ENCODE assay signal across 23 mouse cellular contexts in the genomic region with DNA sequence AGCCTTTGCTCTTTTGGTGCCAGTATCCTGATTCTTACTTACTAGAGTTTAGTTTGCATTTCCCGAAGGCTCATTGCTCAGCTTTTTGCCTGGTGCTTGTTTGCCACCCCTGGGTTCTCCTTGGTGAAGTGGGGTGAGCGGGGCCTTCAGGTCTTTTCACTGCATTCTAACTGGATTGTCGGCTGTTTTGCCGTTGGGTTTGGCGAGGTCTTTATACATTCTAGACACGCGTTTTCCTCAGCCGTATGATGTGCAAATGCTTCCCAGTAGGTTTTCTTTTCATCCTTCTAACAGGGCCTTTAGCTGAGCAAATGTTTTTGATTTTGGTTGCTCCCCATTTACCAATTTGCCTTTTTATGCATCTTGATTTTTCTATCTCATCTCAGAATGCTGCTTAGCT.
DNase-seq lines count a peak whose midpoint lies in the region; ATAC-seq and TF ChIP-seq lines count a peak whose summit lies in the region.
"Had no signal": no experiment of that assay in that cellular context is flagged by ENCODE, and none has a peak within 500 bp of the region (broad histone marks: within the 10 kb centered on the region; RNA-seq: fewer than 3 reads in every experiment).

No protein-coding gene starts in this region.

- H3K4me2 ChIP-seq in forebrain, embryonic 15.5 days (replicated peaks) = no peak overlapping the region
- H3K4me2 ChIP-seq in midbrain, embryonic 14.5 days (ENCODE audit: low read length) = no peak overlapping the region
- no peak overlapping the region for H3K4me2 ChIP-seq in midbrain, postnatal 0 days (ENCODE audit: low read depth, low read length, poor library complexity, severe bottlenecking)
- no peak overlapping the region for H3K4me2 ChIP-seq in forebrain, embryonic 16.5 days (ENCODE audit: low read length)
- H3K4me2 ChIP-seq: heart, embryonic 12.5 days; heart, embryonic 15.5 days; hindbrain, embryonic 13.5 days had no signal

- no peak for TF ChIP-seq POLR2A in brain, embryonic 14.5 days (IDR thresholded peaks at IDR 0.05; ENCODE audit: borderline replicate concordance, extremely low read depth, insufficient read depth, insufficient read length, poor library complexity, severe bottlenecking)

- no peak overlapping the region for H3K4me3 ChIP-seq in forebrain, embryonic 15.5 days
- no peak overlapping the region for H3K4me3 ChIP-seq in forebrain, embryonic 10.5 days
- H3K4me3 ChIP-seq in midbrain, embryonic 14.5 days (replicated peaks; ENCODE audit: low read depth, low read length) = no peak overlapping the region
- H3K4me3 ChIP-seq in midbrain, postnatal 0 days (ENCODE audit: low read depth, low read length) = no peak overlapping the region
- no peak overlapping the region for H3K4me3 ChIP-seq in forebrain, embryonic 16.5 days (replicated peaks; ENCODE audit: low read length)
- H3K4me3 ChIP-seq: heart, embryonic 12.5 days; heart, embryonic 15.5 days; hindbrain, embryonic 10.5 days; hindbrain, embryonic 13.5 days had no signal

- DNase-seq in forebrain, embryonic 10.5 days (ENCODE audit: extremely low spot score, low spot score) = no peak
- DNase-seq in midbrain, embryonic 14.5 days = peak; percentile 69
- no peak for DNase-seq in midbrain, postnatal 0 days (ENCODE audit: low spot score)
- DNase-seq in brain, embryonic 14.5 days (ENCODE audit: low read depth) = peak; percentile 73
- DNase-seq in ovary, postnatal 36 days (ENCODE audit: low spot score) = no peak
- DNase-seq: adrenal gland, adult 8-10 months; adrenal gland, postnatal 25 days; cerebellum, adult 18-20 months; cerebellum, adult 9-10 months; cerebellum, postnatal 14 days; gastrocnemius, postnatal 25 days; heart, adult 18-20 months; heart, postnatal 10 days; heart, postnatal 36 days had no signal

- 53% methylated on average over 8 of the region's 8 CpGs for WGBS in forebrain, embryonic 15.5 days
- WGBS in forebrain, embryonic 10.5 days = 88% methylated on average over 8 of the region's 8 CpGs
- 53% methylated on average over 8 of the region's 8 CpGs for WGBS in midbrain, embryonic 14.5 days
- WGBS in midbrain, postnatal 0 days = 37% methylated on average over 8 of the region's 8 CpGs
- 49% methylated on average over 8 of the region's 8 CpGs for WGBS in forebrain, embryonic 16.5 days

- H3K36me3 ChIP-seq in forebrain, embryonic 15.5 days = no peaks in the 10 kb centered on the region
- peaks cover 4% of the 10 kb centered on the region; the same call in 1 of the 2 replicates for H3K36me3 ChIP-seq in forebrain, embryonic 10.5 days (replicated peaks)
- no peaks in the 10 kb centered on the region for H3K36me3 ChIP-seq in midbrain, embryonic 14.5 days (ENCODE audit: control insufficient read depth, insufficient read depth, low read length)
- no peaks in the 10 kb centered on the region for H3K36me3 ChIP-seq in midbrain, postnatal 0 days (ENCODE audit: insufficient read depth, low read length)
- H3K36me3 ChIP-seq in forebrain, embryonic 16.5 days (ENCODE audit: control insufficient read depth, insufficient read depth) = no peaks in the 10 kb centered on the region
- H3K36me3 ChIP-seq: heart, embryonic 15.5 days; hindbrain, embryonic 13.5 days had no signal

- H3K27me3 ChIP-seq in forebrain, embryonic 15.5 days = no peaks in the 10 kb centered on the region
- H3K27me3 ChIP-seq in forebrain, embryonic 10.5 days (ENCODE audit: poor library complexity, severe bottlenecking) = no peaks in the 10 kb centered on the region
- H3K27me3 ChIP-seq in midbrain, embryonic 14.5 days (ENCODE audit: control insufficient read depth, insufficient read depth, low read length) = no peaks in the 10 kb centered on the region
- H3K27me3 ChIP-seq in midbrain, postnatal 0 days (ENCODE audit: insufficient read depth, low read length) = no peaks in the 10 kb centered on the region
- no peaks in the 10 kb centered on the region for H3K27me3 ChIP-seq in forebrain, embryonic 16.5 days (replicated peaks; ENCODE audit: control insufficient read depth, insufficient read depth, low read length)
- H3K27me3 ChIP-seq: heart, embryonic 12.5 days; heart, embryonic 15.5 days; hindbrain, embryonic 13.5 days had no signal

- no peak overlapping the region for H3K9ac ChIP-seq in forebrain, embryonic 15.5 days (replicated peaks)
- no peak overlapping the region for H3K9ac ChIP-seq in midbrain, embryonic 14.5 days (replicated peaks; ENCODE audit: low read length)
- H3K9ac ChIP-seq in midbrain, postnatal 0 days (replicated peaks; ENCODE audit: low read length, poor library complexity, severe bottlenecking) = no peak overlapping the region
- H3K9ac ChIP-seq in forebrain, embryonic 16.5 days (replicated peaks; ENCODE audit: low read depth, low read length) = no peak overlapping the region
- H3K9ac ChIP-seq: heart, embryonic 12.5 days; heart, embryonic 15.5 days; hindbrain, embryonic 13.5 days had no signal

- no peaks in the 10 kb centered on the region for H3K9me3 ChIP-seq in forebrain, embryonic 15.5 days
- H3K9me3 ChIP-seq in forebrain, embryonic 10.5 days = 0 out of 2 replicates have a peak, but pooled peaks cover 3% of the 10 kb centered on the region
- H3K9me3 ChIP-seq in midbrain, embryonic 14.5 days (ENCODE audit: control insufficient read depth, low read length) = no peaks in the 10 kb centered on the region
- no peaks in the 10 kb centered on the region for H3K9me3 ChIP-seq in midbrain, postnatal 0 days (ENCODE audit: low read length)
- H3K9me3 ChIP-seq in forebrain, embryonic 16.5 days (ENCODE audit: control insufficient read depth, low read length) = no peaks in the 10 kb centered on the region
- H3K9me3 ChIP-seq: heart, embryonic 15.5 days; hindbrain, embryonic 10.5 days; hindbrain, embryonic 13.5 days had no signal

- TF ChIP-seq CTCF in midbrain, postnatal 0 days (IDR thresholded peaks at IDR 0.05) = no peak
- no peak for TF ChIP-seq CTCF in brain, embryonic 14.5 days (IDR thresholded peaks at IDR 0.05; ENCODE audit: borderline replicate concordance, extremely low read depth, insufficient read depth, insufficient read length)

- H3K4me1 ChIP-seq in forebrain, embryonic 15.5 days = peaks cover 9% of the 10 kb centered on the region
- H3K4me1 ChIP-seq in forebrain, embryonic 10.5 days = no peaks in the 10 kb centered on the region
- H3K4me1 ChIP-seq in midbrain, embryonic 14.5 days (ENCODE audit: control insufficient read depth, insufficient read depth, low read length) = no peaks in the 10 kb centered on the region
- H3K4me1 ChIP-seq in midbrain, postnatal 0 days (ENCODE audit: insufficient read depth, low read length) = no peaks in the 10 kb centered on the region
- peaks cover 10% of the 10 kb centered on the region; the same call in 1 of the 2 replicates for H3K4me1 ChIP-seq in forebrain, embryonic 16.5 days (replicated peaks; ENCODE audit: control insufficient read depth, insufficient read depth, low read length)
- H3K4me1 ChIP-seq: heart, embryonic 12.5 days; heart, embryonic 15.5 days; hindbrain, embryonic 10.5 days; hindbrain, embryonic 13.5 days had no signal

- ATAC-seq in forebrain, embryonic 15.5 days (replicated peaks) = peak; percentile 27; the same call in 1 of the 2 replicates
- ATAC-seq in midbrain, embryonic 14.5 days (ENCODE audit: low FRiP score, low TSS enrichment) = no peak
- no peak for ATAC-seq in midbrain, postnatal 0 days (ENCODE audit: low FRiP score)
- ATAC-seq in forebrain, embryonic 16.5 days = peak; percentile 23; the same call in 1 of the 2 replicates
- ATAC-seq: activated CD4-positive, CD25-positive, alpha-beta regulatory T cell, adult 4 months; CD4-positive, CD25-positive, alpha-beta regulatory T cell, adult 4 months; intestine, postnatal 0 days had no signal

- H3K27ac ChIP-seq in forebrain, embryonic 15.5 days (replicated peaks) = no peak overlapping the region; the same call in 1 of the 2 replicates
- no peak overlapping the region for H3K27ac ChIP-seq in forebrain, embryonic 10.5 days
- no peak overlapping the region for H3K27ac ChIP-seq in midbrain, embryonic 14.5 days (replicated peaks; ENCODE audit: low read depth, low read length)
- H3K27ac ChIP-seq in midbrain, postnatal 0 days (ENCODE audit: low read depth, low read length) = no peak overlapping the region
- no peak overlapping the region for H3K27ac ChIP-seq in forebrain, embryonic 16.5 days (ENCODE audit: low read length)
- H3K27ac ChIP-seq: heart, embryonic 15.5 days; hindbrain, embryonic 10.5 days; hindbrain, embryonic 13.5 days had no signal

Comparison
In these comparisons a context has a peak if more than half of its experiments do, and no peak if none do; other contexts are left out.
1. DNase-seq: peak in midbrain, embryonic 14.5 days (single experiment) and brain, embryonic 14.5 days (single experiment); none in forebrain, embryonic 10.5 days (single experiment), midbrain, postnatal 0 days (single experiment) and ovary, postnatal 36 days (single experiment).
2. ATAC-seq: peak in forebrain, embryonic 15.5 days (single experiment) and forebrain, embryonic 16.5 days (single experiment); none in midbrain, embryonic 14.5 days (single experiment) and midbrain, postnatal 0 days (single experiment).